Mouse (Mus musculus) hindbrain, embryonic 15.5 days (tissue): ENCODE data around the gene Txndc11. TPM values are rescaled to one million over a fixed set of nuclear protein-coding genes. Genes with fewer than 3 reads are reported as not detected.
"Not testable (repeated sequence)": the region's sequence is repeated elsewhere in the genome, so short reads cannot be mapped to it uniquely, and the experiment has no call there.

Experiments used
- ATAC-seq: fragments of 200-750 bp; cut with Nextera tagmentation; 2 replicates; pipeline ENCODE4 v1.8.0; 2017; ENCODE audit warnings: low read depth, moderate number of reproducible peaks, moderate TSS enrichment; ENCODE audit not compliant: low FRiP score
- H3K27ac ChIP-seq: fragments of 300-500 bp; sonication (generic); replicated peaks from 2 replicates; pipeline ENCODE4 v1.5.1; 2015; ENCODE audit warnings: mild to moderate bottlenecking, inconsistent platforms
- H3K27me3 ChIP-seq: fragments of 300-500 bp; sonication (generic); 2 replicates; pipeline ENCODE4 v1.6.1; 2015; ENCODE audit warnings: control low read depth, inconsistent platforms
- H3K36me3 ChIP-seq: fragments of 300-500 bp; sonication (generic); 2 replicates; pipeline ENCODE4 v1.6.1; 2015; ENCODE audit warnings: control low read depth, inconsistent platforms
- H3K4me1 ChIP-seq: fragments of 300-500 bp; sonication (generic); replicated peaks from 2 replicates; pipeline ENCODE4 v1.6.1; 2015; ENCODE audit warnings: control low read depth, inconsistent platforms
- H3K4me2 ChIP-seq: fragments of 300-500 bp; sonication (generic); 2 replicates; pipeline ENCODE4 v1.6.1; 2015; ENCODE audit warnings: moderate library complexity, mild to moderate bottlenecking, inconsistent platforms
- H3K4me3 ChIP-seq: fragments of 300-500 bp; sonication (generic); 2 replicates; pipeline ENCODE4 v1.5.1; 2015; ENCODE audit warnings: mild to moderate bottlenecking, inconsistent platforms
- H3K9ac ChIP-seq: fragments of 300-500 bp; sonication (generic); 2 replicates; pipeline ENCODE4 v1.6.1; 2015; ENCODE audit warnings: inconsistent platforms
- H3K9me3 ChIP-seq: fragments of 300-500 bp; sonication (generic); 2 replicates; pipeline ENCODE4 v1.6.1; 2016; ENCODE audit warnings: control low read depth, inconsistent platforms
- WGBS: fragments of 180-500 bp; shearing (Covaris S2); methylation state at CpG from one replicate; pipeline ENCODE4 v1.1.7; 2015; 5-methylcytosine and 5-hydroxymethylcytosine counted together
- polyA plus RNA-seq: library from polyadenylated mRNA; unstranded; fragments of >200 nt; fragmentation: Nextera tagmentation; extraction: Ambion mirVana; gene quantifications from 2 replicates; pipeline ENCODE4 v1.2.1, GENCODE M21; 2015

Txndc11 gene
- 30.4 and 32.6 TPM in 2 replicates for polyA plus RNA-seq

GRCm38 (mm10) chr16:11134348-11135344 lies at the start of gene Txndc11:
Txndc11 (minus strand) TSS chr16:11134650.
- H3K4me2 ChIP-seq = peak within 1 kb of the TSS; percentile 67
- no peaks in the 10 kb centered on the region for H3K9me3 ChIP-seq
- H3K4me1 ChIP-seq = peaks cover 29% of the 10 kb centered on the region
- peak within 1 kb of the TSS; percentile 92 for H3K27ac ChIP-seq
- whole genome bisulfite sequencing = under 1% methylated on average over 76 of the region's 80 CpGs
- ATAC-seq = peak; percentile 100
- peaks cover 15% of the 10 kb centered on the region; the same call in 1 of the 2 replicates for H3K36me3 ChIP-seq
- H3K9ac ChIP-seq = peak within 1 kb of the TSS; percentile 88
- peak within 1 kb of the TSS; percentile 94 for H3K4me3 ChIP-seq
- no peaks in the 10 kb centered on the region for H3K27me3 ChIP-seq

GRCm38 (mm10) chr16:11177404-11177803 lies 43.0 kb upstream of the Txndc11 start:
- Histone ChIP-seq H3K4me2 (no peak overlapping the region), H3K4me1 (peaks cover 30% of the 10 kb centered on the region), H3K27ac (no peak overlapping the region), H3K27me3 (no peaks in the 10 kb centered on the region), H3K4me3 (no peak overlapping the region), H3K36me3 (no peaks in the 10 kb centered on the region), H3K9ac (no peak overlapping the region), H3K9me3 (no peaks in the 10 kb centered on the region)
- no peak for ATAC-seq
- WGBS = 77% methylated on average over 2 of the region's 2 CpGs

GRCm38 (mm10) chr16:11176884-11177244 lies 42.4 kb upstream of the Txndc11 start:
- peaks cover 30% of the 10 kb centered on the region for H3K4me1 ChIP-seq
- H3K9ac ChIP-seq = peak overlapping the region; percentile 66
- no peaks in the 10 kb centered on the region for H3K27me3 ChIP-seq
- no peaks in the 10 kb centered on the region for H3K9me3 ChIP-seq
- ATAC-seq = no peak
- H3K27ac ChIP-seq = peak overlapping the region; percentile 89
- H3K4me3 ChIP-seq = peak overlapping the region; percentile 55
- no peaks in the 10 kb centered on the region for H3K36me3 ChIP-seq
- peak overlapping the region; percentile 80 for H3K4me2 ChIP-seq
- WGBS = 3% methylated on average over 4 of the region's 4 CpGs

GRCm38 (mm10) chr16:11176208-11176883 lies 41.9 kb upstream of the Txndc11 start, which contains the start of gene Zc3h7a:
Zc3h7a (minus strand) TSS chr16:11176393.
- H3K36me3 ChIP-seq = no peaks in the 10 kb centered on the region
- under 1% methylated on average over 48 of the region's 57 CpGs for WGBS
- H3K4me3 ChIP-seq = peak within 1 kb of the TSS; percentile 55
- H3K9ac ChIP-seq = peak within 1 kb of the TSS; percentile 66
- H3K27me3 ChIP-seq = no peaks in the 10 kb centered on the region
- no peaks in the 10 kb centered on the region for H3K9me3 ChIP-seq
- peak within 1 kb of the TSS; percentile 89 for H3K27ac ChIP-seq
- peak within 1 kb of the TSS; percentile 80 for H3K4me2 ChIP-seq
- H3K4me1 ChIP-seq = peaks cover 30% of the 10 kb centered on the region
- ATAC-seq = peak; percentile 94

GRCm38 (mm10) chr16:11175489-11176207 lies 41.2 kb upstream of the Txndc11 start:
- Histone ChIP-seq H3K4me1 (peaks cover 30% of the 10 kb centered on the region), H3K36me3 (no peaks in the 10 kb centered on the region), H3K27ac (peak overlapping the region; percentile 89), H3K27me3 (no peaks in the 10 kb centered on the region), H3K4me3 (peak overlapping the region; percentile 55), H3K9ac (peak overlapping the region; percentile 66), H3K4me2 (peak overlapping the region; percentile 80), H3K9me3 (no peaks in the 10 kb centered on the region)
- WGBS = under 1% methylated on average over 69 of the region's 72 CpGs
- ATAC-seq = no peak; the same call in none of the 2 replicates

GRCm38 (mm10) chr16:11175100-11175488 lies 40.6 kb upstream of the Txndc11 start:
- H3K36me3 ChIP-seq = no peaks in the 10 kb centered on the region
- H3K27me3 ChIP-seq = no peaks in the 10 kb centered on the region
- H3K9ac ChIP-seq = peak overlapping the region; percentile 66
- H3K27ac ChIP-seq = peak overlapping the region; percentile 89
- 10% methylated on average over 9 of the region's 9 CpGs for WGBS
- H3K4me1 ChIP-seq = peaks cover 30% of the 10 kb centered on the region
- ATAC-seq = no peak
- H3K9me3 ChIP-seq = no peaks in the 10 kb centered on the region
- peak overlapping the region; percentile 55 for H3K4me3 ChIP-seq
- H3K4me2 ChIP-seq = peak overlapping the region; percentile 80

- no peak for ATAC-seq
- no peaks in the 10 kb centered on the region for H3K9me3 ChIP-seq
- peak overlapping the region; percentile 80 for H3K4me2 ChIP-seq
- H3K9ac ChIP-seq = peak overlapping the region; percentile 66; the same call in 1 of the 2 replicates
- H3K4me1 ChIP-seq = peaks cover 30% of the 10 kb centered on the region
- no peaks in the 10 kb centered on the region for H3K27me3 ChIP-seq
- H3K27ac ChIP-seq = peak overlapping the region; percentile 89; the same call in 1 of the 2 replicates
- H3K4me3 ChIP-seq = peak overlapping the region; percentile 55
- no peaks in the 10 kb centered on the region for H3K36me3 ChIP-seq
- WGBS = 9% methylated on average over 10 of the region's 10 CpGs
These were observed 40.2 kb upstream of the Txndc11 start for GRCm38 (mm10) chr16:11174671-11175081.

GRCm38 (mm10) chr16:11171679-11172078 lies 37.2 kb upstream of the Txndc11 start:
- Histone ChIP-seq H3K4me2 (no peak overlapping the region), H3K9me3 (no peaks in the 10 kb centered on the region), H3K27me3 (no peaks in the 10 kb centered on the region), H3K4me1 (peaks cover 24% of the 10 kb centered on the region), H3K36me3 (no peaks in the 10 kb centered on the region), H3K27ac (no peak overlapping the region), H3K4me3 (no peak overlapping the region), H3K9ac (no peak overlapping the region)
- WGBS = 89% methylated on average over 6 of the region's 6 CpGs
- ATAC-seq = no peak

- H3K36me3 ChIP-seq = peaks cover 15% of the 10 kb centered on the region
- 0 out of 2 replicates have a peak, but pooled peaks cover 5% of the 10 kb centered on the region for H3K4me1 ChIP-seq
- no peak overlapping the region for H3K4me3 ChIP-seq
- H3K9me3 ChIP-seq = no peaks in the 10 kb centered on the region
- WGBS = 90% methylated on average over 2 of the region's 2 CpGs
- ATAC-seq = no peak
- no peaks in the 10 kb centered on the region for H3K27me3 ChIP-seq
- no peak overlapping the region for H3K9ac ChIP-seq
- H3K27ac ChIP-seq = no peak overlapping the region
- H3K4me2 ChIP-seq = no peak overlapping the region
These were observed 32.0 kb upstream of the Txndc11 start for GRCm38 (mm10) chr16:11166431-11166830.

- H3K36me3 ChIP-seq = peaks cover 16% of the 10 kb centered on the region
- no peaks in the 10 kb centered on the region for H3K27me3 ChIP-seq
- H3K9ac ChIP-seq = no peak overlapping the region
- WGBS = 73% methylated on average over 3 of the region's 3 CpGs
- 0 out of 2 replicates have a peak, but pooled peaks cover 5% of the 10 kb centered on the region for H3K4me1 ChIP-seq
- H3K27ac ChIP-seq = 0 out of 2 replicates have a peak overlapping the region, but pooled peaks have one; percentile 20
- H3K4me3 ChIP-seq = no peak overlapping the region
- no peaks in the 10 kb centered on the region for H3K9me3 ChIP-seq
- H3K4me2 ChIP-seq = no peak overlapping the region
- ATAC-seq = no peak
These were observed 30.3 kb upstream of the Txndc11 start for GRCm38 (mm10) chr16:11164695-11165255.

- H3K27me3 ChIP-seq, H3K9me3 ChIP-seq, H3K4me3 ChIP-seq, H3K4me1 ChIP-seq, ATAC-seq, H3K27ac ChIP-seq, H3K9ac ChIP-seq, H3K4me2 ChIP-seq: not testable (repeated sequence)
- H3K36me3 ChIP-seq = peaks cover 48% of the 10 kb centered on the region
- 65% methylated on average over 1 of the region's 3 CpGs for WGBS
These were observed 23.3 kb upstream of the Txndc11 start for GRCm38 (mm10) chr16:11157721-11158120.
